Mouse (Mus musculus) cerebellum, adult 9-11 months (tissue): ENCODE measurements at regions not wholly inside any gene's neighbourhood (a gene's known extent, or its start where the extent isn't known, plus 50 kb on each side); places are given as distances from the start of the nearest gene placed in this dataset.

ENCODE experiments used
- DNase-seq: peaks from one replicate; pipeline ENCODE4 v3.0.0; 2022

- no peak for DNase-seq
Observed at GRCm38 (mm10) chr10:96786903-96787571, 170.2 kb downstream of the Btg1 start.

- no peak for DNase-seq
Observed at GRCm38 (mm10) chr10:96787572-96787946, 170.8 kb downstream of the Btg1 start.

DNA sequence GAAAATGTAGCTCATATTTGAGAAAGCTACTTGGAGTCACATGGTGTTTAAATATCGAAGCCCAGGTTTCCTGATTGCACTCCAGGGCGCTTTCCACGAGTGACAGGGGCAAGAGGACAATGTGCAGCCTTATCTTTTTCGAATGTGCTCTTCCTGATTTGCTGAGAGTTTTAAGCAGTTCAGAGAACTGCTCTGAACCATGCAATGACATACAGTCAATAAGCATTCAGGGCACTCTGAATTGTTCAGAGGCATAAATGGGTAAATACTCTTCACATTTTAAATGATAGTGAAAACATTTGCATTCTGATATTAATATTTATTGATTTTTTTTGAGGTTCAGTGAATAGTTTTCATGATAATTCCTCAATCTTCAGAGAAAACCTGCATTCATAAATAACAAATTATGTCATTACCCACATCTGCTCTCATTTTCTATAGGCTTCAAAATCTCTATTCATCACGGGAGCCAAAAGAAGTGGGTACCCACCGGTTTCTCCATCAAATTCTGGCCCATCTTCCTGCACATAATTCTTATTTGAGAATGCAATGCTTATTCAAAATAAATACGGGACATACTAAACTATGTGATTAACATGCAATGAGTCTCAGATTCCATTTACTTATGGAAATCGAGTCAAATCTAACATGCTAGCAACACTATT lies 171.7 kb downstream of the Btg1 start:
- DNase-seq: no peak

DNA sequence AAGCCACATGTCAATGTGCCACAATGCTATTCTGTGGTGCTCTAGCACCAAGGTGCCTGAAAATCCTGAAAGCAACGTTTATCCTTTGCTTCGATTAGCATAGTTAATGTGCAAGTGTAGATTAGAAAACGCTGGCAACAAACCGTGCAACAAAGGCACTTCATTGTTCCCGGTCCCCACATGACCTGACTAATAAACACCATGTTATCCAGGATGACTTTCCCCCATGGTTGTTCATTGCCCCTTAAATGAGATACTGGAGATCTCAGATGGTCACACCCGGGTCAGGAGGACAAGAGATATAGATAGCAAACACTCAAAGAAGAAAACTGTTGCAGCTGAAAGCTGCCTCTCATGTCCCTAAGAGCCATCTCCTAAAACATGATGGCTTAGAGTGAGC lies 180.3 kb downstream of the Btg1 start:
- DNase-seq: no peak

GRCm38 (mm10) chr10:96800801-96801200 lies 184.0 kb downstream of the Btg1 start:
- no peak for DNase-seq

GRCm38 (mm10) chr10:96804030-96804784 lies 187.4 kb downstream of the Btg1 start:
- no peak for DNase-seq

DNA sequence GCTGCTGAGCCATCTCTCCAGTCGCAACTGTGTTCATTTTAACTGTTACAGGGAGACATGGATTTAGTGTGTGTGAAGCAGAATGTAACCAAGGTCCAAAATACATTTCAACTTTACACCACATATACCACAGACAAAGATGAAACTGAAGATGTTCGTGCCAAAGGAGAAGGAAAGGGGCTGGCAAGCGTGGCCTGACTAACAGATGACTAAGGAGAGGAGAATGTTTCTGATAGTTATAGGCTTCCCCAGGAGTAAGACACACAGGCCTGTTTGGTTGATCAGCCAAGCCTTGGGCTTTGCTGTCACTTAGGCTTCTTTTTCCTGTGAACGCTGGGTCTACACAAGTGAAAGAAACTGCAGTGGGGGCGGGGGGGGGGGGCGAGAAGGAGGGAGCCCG lies 189.8 kb downstream of the Btg1 start:
- no peak for DNase-seq

DNA sequence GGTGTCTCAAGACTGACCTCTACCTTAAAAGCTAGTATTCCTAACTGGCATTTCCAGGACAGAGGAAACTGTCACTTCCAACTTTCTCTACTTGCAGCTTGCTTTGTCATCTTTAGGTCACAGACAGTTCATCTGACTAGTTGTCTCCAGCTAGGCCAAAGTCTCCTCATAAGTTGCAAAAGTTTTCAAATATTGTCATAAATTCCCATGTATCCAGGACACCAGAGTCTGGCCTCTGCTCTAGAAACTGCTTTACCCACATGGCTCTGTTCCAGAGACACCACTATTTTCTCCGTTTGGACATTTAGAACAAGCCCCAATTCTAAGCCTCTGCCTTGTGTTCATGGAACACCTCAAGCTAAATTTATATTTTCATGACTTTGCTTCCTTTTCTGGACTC lies 205.0 kb downstream of the Btg1 start:
- DNase-seq: no peak

GRCm38 (mm10) chr10:96822344-96823335 lies 205.8 kb downstream of the Btg1 start:
- no peak for DNase-seq

GRCm38 (mm10) chr10:96826234-96826788 lies 209.5 kb downstream of the Btg1 start:
- no peak for DNase-seq

DNA sequence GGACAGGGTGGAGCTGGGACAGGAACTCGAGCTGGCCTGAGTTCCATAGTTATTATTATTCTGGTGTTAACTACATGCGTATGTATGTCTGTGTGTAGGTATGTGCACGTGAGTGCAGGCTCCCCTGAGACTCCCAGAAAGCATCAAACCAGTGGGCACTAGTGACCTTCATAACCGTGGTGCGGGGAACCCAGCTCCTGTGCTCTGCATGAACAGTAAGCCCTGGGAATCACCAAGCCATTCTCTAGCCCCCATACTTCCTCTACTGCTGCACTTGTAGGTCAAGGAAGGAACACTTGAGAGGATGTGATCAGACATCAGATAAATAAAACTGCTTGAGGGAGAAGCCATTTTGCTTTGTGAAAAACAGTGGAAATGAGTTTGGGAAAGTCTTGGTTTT lies 211.2 kb downstream of the Btg1 start:
- peak; percentile 54 for DNase-seq

DNA sequence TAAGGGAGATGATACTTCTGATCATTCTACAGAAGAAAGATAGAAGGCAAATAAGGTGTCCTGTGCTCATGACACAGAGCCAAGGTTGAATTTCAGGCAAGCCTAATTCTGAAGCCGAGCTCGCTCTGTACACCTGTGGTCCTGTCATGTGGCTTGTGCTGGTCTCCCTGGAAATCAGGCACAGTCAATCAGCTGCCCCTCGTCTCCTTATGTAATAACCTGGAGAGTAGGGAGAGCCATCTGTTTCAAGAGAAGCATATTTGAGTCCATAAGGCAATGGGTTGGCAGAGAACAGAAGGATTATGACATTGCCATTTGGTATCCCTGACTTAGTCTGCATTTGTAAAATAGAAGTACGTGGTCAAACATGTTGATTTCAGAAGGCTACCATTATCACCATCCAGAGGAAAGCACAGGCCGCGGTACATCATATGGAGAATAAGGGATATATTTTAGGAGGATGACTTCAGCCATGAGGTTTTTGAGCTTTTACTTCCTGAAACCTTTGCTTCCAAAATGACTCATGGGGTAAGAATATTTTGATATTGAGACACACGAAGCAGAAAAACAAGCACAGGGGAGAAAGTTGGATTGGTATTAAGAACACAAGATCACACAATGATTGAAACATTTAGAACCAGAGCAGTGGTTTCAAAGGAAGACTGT lies 211.9 kb downstream of the Btg1 start:
- peak; percentile 98 for DNase-seq

GRCm38 (mm10) chr10:96831071-96831470 lies 214.3 kb downstream of the Btg1 start:
- peak; percentile 72 for DNase-seq

DNA sequence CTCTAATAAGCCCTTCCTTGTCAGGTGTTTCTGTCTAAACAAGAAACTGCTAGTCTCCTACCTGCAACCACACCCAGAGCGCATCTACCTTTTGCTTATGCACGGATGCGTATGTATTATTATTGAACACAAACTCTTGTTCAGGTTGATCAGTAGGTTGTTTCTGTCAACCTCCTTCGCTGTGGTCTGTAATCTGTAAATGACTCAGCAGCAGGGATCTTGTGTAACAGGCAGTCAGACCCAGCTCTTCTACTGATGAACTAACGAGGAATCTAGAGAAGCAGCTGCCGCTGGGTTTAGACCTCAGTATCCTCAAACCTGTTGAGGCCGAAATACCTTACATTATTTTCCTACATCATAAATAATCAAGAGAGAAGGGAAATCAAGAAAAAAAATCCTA lies 220.4 kb downstream of the Btg1 start:
- no peak for DNase-seq

DNA sequence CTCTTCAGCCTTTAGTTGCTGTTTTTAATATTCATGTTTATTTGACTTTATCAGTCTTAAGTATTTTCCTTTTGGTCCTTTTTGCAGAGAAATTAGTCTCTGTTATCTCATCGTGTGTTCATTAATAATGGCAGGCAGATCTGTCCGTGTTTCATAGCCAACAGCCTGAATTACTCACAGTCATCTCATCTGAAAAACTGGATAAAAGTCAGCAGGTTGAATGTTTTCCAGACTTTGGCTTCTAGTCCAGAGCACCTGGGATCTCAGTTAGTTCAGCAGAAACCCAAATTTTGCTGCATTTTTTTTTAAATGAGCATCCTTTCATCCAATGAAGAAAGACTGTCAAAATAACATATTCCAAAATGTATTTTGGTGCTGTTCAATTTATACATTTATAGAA lies 224.3 kb downstream of the Btg1 start:
- DNase-seq: peak; percentile 81

GRCm38 (mm10) chr10:96841956-96842355 lies 225.2 kb downstream of the Btg1 start:
- DNase-seq: peak; percentile 66

DNA sequence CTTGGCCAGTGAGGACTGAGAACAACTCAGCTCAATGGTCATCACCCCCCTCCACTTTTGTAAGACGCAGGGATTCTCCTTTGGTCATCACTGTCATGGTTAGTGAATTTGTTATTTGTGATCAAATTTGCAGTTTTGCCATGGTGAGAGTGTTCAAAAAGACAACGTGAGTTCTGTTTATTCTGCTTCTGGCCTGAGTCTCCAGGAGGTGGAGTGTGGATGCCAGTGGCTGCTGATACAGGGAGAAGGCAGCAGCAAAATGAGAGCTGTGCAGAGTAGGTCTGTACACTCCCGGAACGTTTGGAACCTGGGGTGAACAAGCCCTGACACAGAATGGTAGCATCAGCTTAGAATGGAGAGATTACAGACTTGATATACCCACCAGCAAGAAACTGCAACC lies 229.1 kb downstream of the Btg1 start:
- DNase-seq: peak; percentile 47

GRCm38 (mm10) chr10:96847028-96847427 lies 230.2 kb downstream of the Btg1 start:
- no peak for DNase-seq

- peak; percentile 96 for DNase-seq
Observed at GRCm38 (mm10) chr10:96847433-96848165, 230.8 kb downstream of the Btg1 start.

DNA sequence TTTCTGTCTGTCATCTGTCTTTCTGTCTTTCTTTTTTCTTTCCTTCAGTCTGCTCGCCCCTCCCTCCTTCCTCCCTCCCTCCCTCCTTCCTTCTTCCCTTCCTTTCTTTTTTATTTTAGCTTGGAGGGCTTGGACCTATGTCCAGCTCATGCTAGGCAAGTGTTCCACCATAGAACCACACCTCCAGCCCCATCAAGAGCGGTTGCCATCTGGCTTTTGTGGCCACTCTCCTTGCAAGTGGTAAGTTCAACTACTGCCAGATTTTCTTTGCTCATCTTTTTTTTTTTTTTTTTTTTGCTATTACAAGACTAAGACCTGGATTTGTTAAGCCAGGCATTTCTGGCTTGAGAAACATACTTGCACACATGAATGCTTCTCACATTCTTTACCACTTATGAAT lies 231.7 kb downstream of the Btg1 start:
- DNase-seq: peak; percentile 52

GRCm38 (mm10) chr10:96860366-96860765 lies 243.6 kb downstream of the Btg1 start:
- no peak for DNase-seq
